Mouse (Mus musculus) liver, embryonic 14.5 days (tissue): ENCODE results near the gene Kcnma1.

ENCODE experiments used
- CTCF ChIP-seq: IDR thresholded peaks from 2 replicates; pipeline ENCODE4 v1.5.1; 2016; ENCODE audit warnings: antibody characterized with exemption, low read depth, control low read depth
- EP300 ChIP-seq: IDR thresholded peaks from 2 replicates; pipeline ENCODE4 v1.6.1; 2016; ENCODE audit warnings: antibody characterized with exemption, low read depth

- TF ChIP-seq CTCF (no peak), EP300 (no peak)
Observed at GRCm38 (mm10) chr14:23525910-23526309, 488.4 kb downstream of the Kcnma1 start.
